ENCODE assay signal across 8 mouse cellular contexts in the genomic region with DNA sequence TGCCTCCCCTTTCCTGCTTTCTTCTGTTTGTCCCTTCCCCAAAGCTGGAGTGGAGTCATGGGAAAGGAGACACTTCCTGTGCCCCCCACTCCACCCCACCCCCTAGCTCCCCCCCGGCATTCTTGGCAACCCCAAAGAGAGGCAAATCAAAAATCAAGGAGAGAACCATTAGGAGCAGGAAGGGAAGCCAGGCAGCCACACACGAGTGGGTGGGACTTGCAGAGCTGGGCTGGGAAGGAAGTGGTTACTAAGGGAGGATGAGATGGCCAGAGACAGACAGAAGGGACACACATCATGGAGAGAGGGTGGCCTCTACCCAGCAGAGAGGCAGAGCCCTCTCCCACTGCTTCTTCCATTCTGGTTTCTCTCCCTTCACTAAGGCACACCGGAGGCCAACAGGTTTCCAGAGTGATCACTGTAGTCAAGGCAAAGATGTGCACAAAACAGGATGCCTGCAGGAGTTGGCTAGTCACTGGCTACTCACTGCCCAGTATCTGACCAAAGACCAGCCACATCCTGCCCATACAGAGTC. TPM values are rescaled to one million over a fixed set of nuclear protein-coding genes. Genes with fewer than 3 reads are reported as not detected.
DNase-seq lines count a peak whose midpoint lies in the region; ATAC-seq and TF ChIP-seq lines count a peak whose summit lies in the region.

No protein-coding gene starts in this region.

- H3K9me3 ChIP-seq in kidney, postnatal 0 days (replicated peaks; ENCODE audit: low read length): no peaks in the 10 kb centered on the region
- no peaks in the 10 kb centered on the region for H3K9me3 ChIP-seq in forebrain, embryonic 11.5 days (ENCODE audit: control insufficient read depth, low read length)
- no peaks in the 10 kb centered on the region for H3K9me3 ChIP-seq in hindbrain, embryonic 15.5 days

- no peaks in the 10 kb centered on the region for H3K36me3 ChIP-seq in kidney, postnatal 0 days (ENCODE audit: insufficient read depth, low read length)
- H3K36me3 ChIP-seq in forebrain, embryonic 11.5 days (ENCODE audit: control insufficient read depth, insufficient read depth, low read length): no peaks in the 10 kb centered on the region; the same call in 1 of the 2 replicates
- no peaks in the 10 kb centered on the region for H3K36me3 ChIP-seq in hindbrain, embryonic 15.5 days

- peak overlapping the region; percentile 92 for H3K27ac ChIP-seq in kidney, postnatal 0 days
- peak overlapping the region; percentile 62 for H3K27ac ChIP-seq in forebrain, embryonic 11.5 days (ENCODE audit: low read depth, low read length)
- peak overlapping the region; percentile 64 for H3K27ac ChIP-seq in hindbrain, embryonic 15.5 days (replicated peaks)

- H3K4me1 ChIP-seq in kidney, postnatal 0 days (replicated peaks; ENCODE audit: insufficient read depth, low read length): peaks cover 66% of the 10 kb centered on the region
- peaks cover 35% of the 10 kb centered on the region for H3K4me1 ChIP-seq in forebrain, embryonic 11.5 days (replicated peaks; ENCODE audit: control insufficient read depth, insufficient read depth, low read length)
- peaks cover 68% of the 10 kb centered on the region for H3K4me1 ChIP-seq in hindbrain, embryonic 15.5 days (replicated peaks)

- H3K9ac ChIP-seq in kidney, postnatal 0 days (ENCODE audit: low read depth, low read length): 0 out of 2 replicates have a peak overlapping the region, but pooled peaks have one; percentile 9
- no peak overlapping the region for H3K9ac ChIP-seq in forebrain, embryonic 11.5 days (ENCODE audit: low read length)
- H3K9ac ChIP-seq in hindbrain, embryonic 15.5 days: no peak overlapping the region

- no peaks in the 10 kb centered on the region for H3K27me3 ChIP-seq in kidney, postnatal 0 days (ENCODE audit: insufficient read depth, low read length)
- H3K27me3 ChIP-seq in forebrain, embryonic 11.5 days (ENCODE audit: control insufficient read depth, insufficient read depth, low read length): no peaks in the 10 kb centered on the region
- no peaks in the 10 kb centered on the region for H3K27me3 ChIP-seq in hindbrain, embryonic 15.5 days

- WGBS in kidney, postnatal 0 days: 27% methylated on average over 3 of the region's 3 CpGs
- whole genome bisulfite sequencing in forebrain, embryonic 11.5 days: 52% methylated on average over 3 of the region's 3 CpGs
- WGBS in hindbrain, embryonic 15.5 days: 22% methylated on average over 3 of the region's 3 CpGs

- no peak overlapping the region for H3K4me3 ChIP-seq in kidney, postnatal 0 days (replicated peaks; ENCODE audit: low read depth, low read length)
- H3K4me3 ChIP-seq in forebrain, embryonic 11.5 days (ENCODE audit: low read depth, low read length): no peak overlapping the region
- no peak overlapping the region for H3K4me3 ChIP-seq in hindbrain, embryonic 15.5 days

- no peak for TF ChIP-seq CTCF in kidney, postnatal 0 days (IDR thresholded peaks at IDR 0.05; ENCODE audit: low read depth)

- DNase-seq in kidney, postnatal 0 days (ENCODE audit: low spot score): peak; percentile 84
- no peak for DNase-seq in kidney, adult 8-10 months
- no peak for DNase-seq in forebrain, embryonic 11.5 days (ENCODE audit: low spot score)
- DNase-seq in lung, postnatal 10 days: peak; percentile 81
- DNase-seq in urinary bladder, postnatal 25 days (ENCODE audit: low spot score): no peak
- DNase-seq in layer of hippocampus, adult 18-20 months (ENCODE audit: low spot score in 2 of 2): no peak

- H3K4me2 ChIP-seq in kidney, postnatal 0 days (ENCODE audit: low read length): peak overlapping the region; percentile 23
- no peak overlapping the region for H3K4me2 ChIP-seq in forebrain, embryonic 11.5 days (ENCODE audit: low read depth, low read length, severe bottlenecking)
- peak overlapping the region; percentile 18; the same call in 1 of the 2 replicates for H3K4me2 ChIP-seq in hindbrain, embryonic 15.5 days

- no peak for ATAC-seq in kidney, postnatal 0 days (replicated peaks; ENCODE audit: low FRiP score, low read depth)
- no peak; the same call in 1 of the 2 replicates for ATAC-seq in forebrain, embryonic 11.5 days (replicated peaks; ENCODE audit: low FRiP score)
- ATAC-seq in hindbrain, embryonic 15.5 days (ENCODE audit: low FRiP score, low read depth): peak; percentile 32; the same call in 1 of the 2 replicates
- ATAC-seq in frontal cortex, adult (ENCODE audit: low TSS enrichment): no peak; the same call in 1 of the 2 replicates

RNA-seq across cellular contexts. Expression of a gene that starts 43.3 kb away (rescaled TPM):
- polyA plus RNA-seq in kidney, postnatal 0 days (2015; fragmentation: Nextera tagmentation; extraction: Ambion mirVana): 15.5 TPM in 2 replicates
- 14.1 and 14.7 TPM in 2 replicates for polyA plus RNA-seq in forebrain, embryonic 11.5 days (2014; fragmentation: Nextera tagmentation; extraction: Ambion mirVana)
- polyA plus RNA-seq in hindbrain, embryonic 15.5 days (2015; fragmentation: Nextera tagmentation; extraction: Ambion mirVana): 11.3 and 11.9 TPM in 2 replicates
- 100 to 1,000 TPM; 136 to 138 TPM for total RNA-seq in layer of hippocampus, adult 18-20 months (2021)

Comparison
In these comparisons a context has a peak if more than half of its experiments do, and no peak if none do; other contexts are left out.
1. DNase-seq: peak in kidney, postnatal 0 days (single experiment) and lung, postnatal 10 days (single experiment); none in kidney, adult 8-10 months (0 of 2), forebrain, embryonic 11.5 days (single experiment), urinary bladder, postnatal 25 days (single experiment) and layer of hippocampus, adult 18-20 months (0 of 2).
2. Peak in every context shown above with its lines, with median percentiles within 50 percentile points of each other: H3K27ac ChIP-seq.